In the genomic region with DNA sequence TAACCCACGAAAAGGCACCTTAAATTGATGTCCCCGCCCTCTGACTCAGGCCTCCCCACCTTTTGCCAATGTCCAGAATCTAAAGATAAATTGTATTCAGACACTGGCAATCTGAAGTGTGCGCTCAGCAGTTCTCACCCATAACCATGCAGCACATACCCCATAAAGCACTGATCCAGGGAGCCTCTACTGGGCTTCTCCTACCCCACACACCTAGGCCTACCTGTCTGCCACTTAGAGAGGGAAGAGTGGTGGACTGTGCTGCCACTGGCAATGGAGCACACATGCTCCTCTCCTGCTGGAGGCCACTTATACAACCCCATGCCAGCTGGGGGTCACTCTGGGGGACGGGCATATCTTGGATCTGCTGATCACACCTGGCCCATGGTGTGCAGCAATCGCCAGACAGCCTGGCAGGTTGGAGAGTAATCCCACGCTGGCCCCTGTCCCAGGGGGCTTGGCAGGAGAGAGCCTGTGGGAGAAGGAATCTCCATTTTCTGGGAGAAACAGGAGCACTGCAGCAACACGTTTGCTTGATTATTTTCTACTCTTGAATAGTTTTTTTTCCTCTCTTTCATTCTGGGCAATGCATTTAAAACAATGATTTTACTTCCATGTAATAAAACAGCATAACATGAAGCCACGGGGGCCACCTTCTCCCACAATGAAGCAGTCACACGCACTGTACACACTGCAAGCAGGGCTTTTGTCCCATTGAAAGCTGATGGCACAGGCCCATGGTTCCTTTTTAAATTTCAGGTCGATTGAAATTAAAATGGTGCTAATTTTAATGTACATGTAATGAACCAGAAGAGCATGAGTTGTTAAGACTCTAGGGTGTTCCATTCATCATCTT, we compare ENCODE assay signal across 20 mouse cellular contexts.
DNase-seq lines count a peak whose midpoint lies in the region; ATAC-seq and TF ChIP-seq lines count a peak whose summit lies in the region.
"Had no signal": no experiment of that assay in that cellular context is flagged by ENCODE, and none has a peak within 500 bp of the region (broad histone marks: within the 10 kb centered on the region; RNA-seq: fewer than 3 reads in every experiment).

No protein-coding gene starts in this region.

- DNase-seq in limb, embryonic 10.5 days (ENCODE audit: low spot score), result no peak
- DNase-seq in forebrain, embryonic 10.5 days (ENCODE audit: extremely low spot score, low spot score), result no peak
- DNase-seq in forebrain, postnatal 0 days, result no peak
- DNase-seq in midbrain, embryonic 14.5 days, result no peak
- no peak for DNase-seq in thymus, postnatal 10 days (ENCODE audit: low spot score in 2 of 2)
- no peak for DNase-seq in testis, postnatal 14 days (ENCODE audit: low spot score)
- DNase-seq: adrenal gland, adult 2 months; cerebellum, adult 11 months; cerebellum, postnatal 25 days; heart, postnatal 14 days; kidney, adult 9 months; layer of hippocampus, postnatal 36 days; thymus, adult 2 months had no signal

- H3K4me3 ChIP-seq in limb, embryonic 12.5 days (replicated peaks), result no peak overlapping the region
- no peak overlapping the region for H3K4me3 ChIP-seq in limb, embryonic 10.5 days
- no peak overlapping the region for H3K4me3 ChIP-seq in forebrain, embryonic 10.5 days
- no peak overlapping the region for H3K4me3 ChIP-seq in forebrain, postnatal 0 days (ENCODE audit: low read depth, low read length)
- H3K4me3 ChIP-seq in midbrain, embryonic 14.5 days (replicated peaks; ENCODE audit: low read depth, low read length), result no peak overlapping the region
- H3K4me3 ChIP-seq: erythroblast, embryonic 14.5 days; liver, embryonic 12.5 days; lung, embryonic 15.5 days; neural tube, embryonic 15.5 days had no signal

- H3K27ac ChIP-seq in limb, embryonic 12.5 days, result no peak overlapping the region
- no peak overlapping the region for H3K27ac ChIP-seq in limb, embryonic 10.5 days
- peak overlapping the region; percentile 25; the same call in 1 of the 2 replicates for H3K27ac ChIP-seq in forebrain, embryonic 10.5 days
- H3K27ac ChIP-seq in forebrain, postnatal 0 days (ENCODE audit: low read depth, low read length), result no peak overlapping the region
- no peak overlapping the region for H3K27ac ChIP-seq in midbrain, embryonic 14.5 days (replicated peaks; ENCODE audit: low read depth, low read length)
- H3K27ac ChIP-seq: liver, embryonic 12.5 days; lung, embryonic 15.5 days; macrophage; neural tube, embryonic 15.5 days had no signal

- no peak overlapping the region for H3K4me2 ChIP-seq in limb, embryonic 12.5 days
- H3K4me2 ChIP-seq in forebrain, postnatal 0 days (ENCODE audit: low read depth), result no peak overlapping the region
- H3K4me2 ChIP-seq in midbrain, embryonic 14.5 days (ENCODE audit: low read length), result no peak overlapping the region
- H3K4me2 ChIP-seq: heart, embryonic 11.5 days; liver, embryonic 12.5 days; lung, embryonic 15.5 days; neural tube, embryonic 15.5 days had no signal

- no peaks in the 10 kb centered on the region for H3K4me1 ChIP-seq in limb, embryonic 12.5 days (replicated peaks)
- H3K4me1 ChIP-seq in limb, embryonic 10.5 days, result no peaks in the 10 kb centered on the region
- peaks cover 7% of the 10 kb centered on the region; the same call in 1 of the 2 replicates for H3K4me1 ChIP-seq in forebrain, embryonic 10.5 days
- H3K4me1 ChIP-seq in forebrain, postnatal 0 days (ENCODE audit: insufficient read depth), result no peaks in the 10 kb centered on the region
- H3K4me1 ChIP-seq in midbrain, embryonic 14.5 days (ENCODE audit: control insufficient read depth, insufficient read depth, low read length), result no peaks in the 10 kb centered on the region
- H3K4me1 ChIP-seq: liver, embryonic 12.5 days; lung, embryonic 15.5 days; neural tube, embryonic 15.5 days had no signal

- 0 out of 2 replicates have a peak, but pooled peaks have one; percentile 42 for ATAC-seq in limb, embryonic 12.5 days (ENCODE audit: insufficient number of reproducible peaks, insufficient read depth, low FRiP score, low TSS enrichment, low read depth)
- ATAC-seq in forebrain, postnatal 0 days, result peak; percentile 56
- peak; percentile 48; the same call in 1 of the 2 replicates for ATAC-seq in midbrain, embryonic 14.5 days (ENCODE audit: low FRiP score, low TSS enrichment)
- ATAC-seq: liver, embryonic 12.5 days had no signal

- no peaks in the 10 kb centered on the region for H3K36me3 ChIP-seq in limb, embryonic 12.5 days
- no peaks in the 10 kb centered on the region for H3K36me3 ChIP-seq in limb, embryonic 10.5 days
- H3K36me3 ChIP-seq in forebrain, embryonic 10.5 days (replicated peaks), result no peaks in the 10 kb centered on the region
- peaks cover 5% of the 10 kb centered on the region; the same call in 1 of the 2 replicates for H3K36me3 ChIP-seq in forebrain, postnatal 0 days (ENCODE audit: insufficient read depth)
- no peaks in the 10 kb centered on the region for H3K36me3 ChIP-seq in midbrain, embryonic 14.5 days (ENCODE audit: control insufficient read depth, insufficient read depth, low read length)
- H3K36me3 ChIP-seq: liver, embryonic 12.5 days; lung, embryonic 15.5 days; neural tube, embryonic 15.5 days had no signal

- no peaks in the 10 kb centered on the region for H3K27me3 ChIP-seq in limb, embryonic 12.5 days
- H3K27me3 ChIP-seq in limb, embryonic 10.5 days (ENCODE audit: low read depth, poor library complexity, severe bottlenecking), result no peaks in the 10 kb centered on the region
- H3K27me3 ChIP-seq in forebrain, embryonic 10.5 days (ENCODE audit: poor library complexity, severe bottlenecking), result no peaks in the 10 kb centered on the region
- no peaks in the 10 kb centered on the region for H3K27me3 ChIP-seq in forebrain, postnatal 0 days (ENCODE audit: insufficient read depth, low read length)
- no peaks in the 10 kb centered on the region for H3K27me3 ChIP-seq in midbrain, embryonic 14.5 days (ENCODE audit: control insufficient read depth, insufficient read depth, low read length)
- H3K27me3 ChIP-seq: liver, embryonic 12.5 days; lung, embryonic 15.5 days; neural tube, embryonic 15.5 days had no signal

- H3K9ac ChIP-seq in limb, embryonic 12.5 days (replicated peaks), result no peak overlapping the region
- no peak overlapping the region for H3K9ac ChIP-seq in forebrain, postnatal 0 days
- H3K9ac ChIP-seq in midbrain, embryonic 14.5 days (replicated peaks; ENCODE audit: low read length), result no peak overlapping the region
- H3K9ac ChIP-seq: liver, embryonic 12.5 days; lung, embryonic 15.5 days; neural tube, embryonic 15.5 days had no signal

- no peak for TF ChIP-seq CTCF in forebrain, postnatal 0 days (IDR thresholded peaks at IDR 0.05; ENCODE audit: low read depth)

- WGBS in limb, embryonic 12.5 days, result 75% methylated on average over 10 of the region's 10 CpGs
- WGBS in limb, embryonic 10.5 days, result 82% methylated on average over 10 of the region's 10 CpGs
- 84% methylated on average over 10 of the region's 10 CpGs for WGBS in forebrain, embryonic 10.5 days
- WGBS in forebrain, postnatal 0 days, result 36% methylated on average over 10 of the region's 10 CpGs
- WGBS in midbrain, embryonic 14.5 days, result 74% methylated on average over 10 of the region's 10 CpGs

- H3K9me3 ChIP-seq in limb, embryonic 12.5 days, result no peaks in the 10 kb centered on the region
- no peaks in the 10 kb centered on the region for H3K9me3 ChIP-seq in limb, embryonic 10.5 days (replicated peaks)
- no peaks in the 10 kb centered on the region for H3K9me3 ChIP-seq in forebrain, embryonic 10.5 days
- no peaks in the 10 kb centered on the region for H3K9me3 ChIP-seq in forebrain, postnatal 0 days (ENCODE audit: low read length)
- no peaks in the 10 kb centered on the region for H3K9me3 ChIP-seq in midbrain, embryonic 14.5 days (ENCODE audit: control insufficient read depth, low read length)
- H3K9me3 ChIP-seq: liver, embryonic 12.5 days; lung, embryonic 15.5 days; neural tube, embryonic 15.5 days had no signal
